In the genomic region with DNA sequence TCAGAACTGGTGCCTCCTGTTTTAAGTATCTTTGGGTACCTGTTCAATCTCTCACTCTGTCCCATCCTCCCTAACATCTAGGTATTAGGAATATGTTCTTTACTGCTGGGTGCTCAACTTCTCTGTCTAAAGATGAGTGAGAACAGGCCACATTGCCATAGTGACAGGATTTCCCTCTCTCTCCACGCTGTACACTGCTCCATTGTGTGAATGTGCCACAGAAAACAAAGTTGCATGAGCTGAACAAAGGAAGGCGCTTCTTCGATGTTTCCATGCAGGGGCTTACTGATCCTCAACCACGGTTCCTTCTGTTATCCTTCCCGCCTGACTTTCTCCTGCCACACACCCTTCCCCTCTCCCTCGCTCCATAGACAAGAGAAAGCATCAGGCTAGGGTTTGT, we compare ENCODE assay signal across 20 mouse cellular contexts. TPM values are rescaled to one million over a fixed set of nuclear protein-coding genes. Genes with fewer than 3 reads are reported as not detected.
DNase-seq lines count a peak whose midpoint lies in the region; ATAC-seq lines count a peak whose summit lies in the region.
"Had no signal": no experiment of that assay in that cellular context is flagged by ENCODE, and none has a peak within 500 bp of the region (broad histone marks: within the 10 kb centered on the region; RNA-seq: fewer than 3 reads in every experiment).

No protein-coding gene starts in this region.

- H3K9me3 ChIP-seq in midbrain, embryonic 11.5 days (ENCODE audit: control insufficient read depth, low read length): no peaks in the 10 kb centered on the region
- H3K9me3 ChIP-seq: embryonic facial prominence, embryonic 15.5 days; heart, embryonic 15.5 days; limb, embryonic 15.5 days had no signal

- H3K27ac ChIP-seq in midbrain, embryonic 11.5 days (ENCODE audit: low read depth, low read length): no peak overlapping the region; the same call in 1 of the 2 replicates
- H3K27ac ChIP-seq: embryonic facial prominence, embryonic 15.5 days; gastrocnemius, adult 2 months; heart, embryonic 15.5 days; limb, embryonic 15.5 days had no signal

- H3K9ac ChIP-seq in midbrain, embryonic 11.5 days (ENCODE audit: low read length): peak overlapping the region; percentile 20; the same call in 1 of the 2 replicates
- H3K9ac ChIP-seq: embryonic facial prominence, embryonic 15.5 days; heart, embryonic 15.5 days; limb, embryonic 15.5 days had no signal

- H3K36me3 ChIP-seq in midbrain, embryonic 11.5 days (ENCODE audit: control insufficient read depth, insufficient read depth, low read length): no peaks in the 10 kb centered on the region
- H3K36me3 ChIP-seq: embryonic facial prominence, embryonic 15.5 days; heart, embryonic 15.5 days; limb, embryonic 15.5 days had no signal

- WGBS in midbrain, embryonic 11.5 days: 24% methylated on average over 6 of the region's 6 CpGs

- ATAC-seq in midbrain, embryonic 11.5 days (ENCODE audit: low FRiP score): peak; percentile 76

- H3K4me2 ChIP-seq in midbrain, embryonic 11.5 days: no peak overlapping the region
- H3K4me2 ChIP-seq: embryonic facial prominence, embryonic 15.5 days; heart, embryonic 15.5 days; limb, embryonic 15.5 days had no signal

- peaks cover 22% of the 10 kb centered on the region for H3K4me1 ChIP-seq in midbrain, embryonic 11.5 days (ENCODE audit: control insufficient read depth, insufficient read depth, low read length)

- H3K4me3 ChIP-seq in midbrain, embryonic 11.5 days (ENCODE audit: low read depth, low read length): no peak overlapping the region
- H3K4me3 ChIP-seq: embryonic facial prominence, embryonic 15.5 days; gastrocnemius, adult 2 months; heart, embryonic 15.5 days; limb, embryonic 15.5 days had no signal

- no peaks in the 10 kb centered on the region for H3K27me3 ChIP-seq in midbrain, embryonic 11.5 days (ENCODE audit: control insufficient read depth, insufficient read depth, low read length)
- H3K27me3 ChIP-seq: CH12.LX; embryonic facial prominence, embryonic 15.5 days; heart, embryonic 15.5 days; limb, embryonic 15.5 days had no signal

- DNase-seq in embryo, embryonic 10.5 days (ENCODE audit: low spot score): peak; percentile 27
- DNase-seq in embryo, embryonic 9.5 days (ENCODE audit: extremely low spot score): no peak
- peak; percentile 49 for DNase-seq in retina, postnatal 1 day
- no peak for DNase-seq in retina, embryonic 14.5 days (ENCODE audit: low spot score)
- DNase-seq in midbrain, embryonic 11.5 days (ENCODE audit: low spot score, missing footprints): no peak
- no peak for DNase-seq in right cerebral cortex, postnatal 4 days
- no peak for DNase-seq in urinary bladder, postnatal 14 days (ENCODE audit: low spot score)
- DNase-seq in B cell, adult 2 months: no peak
- DNase-seq: adrenal gland, adult 8-10 months; cerebellum, adult 2 months; gastrocnemius, adult 2 months; heart, adult 18-20 months; kidney, adult 18-20 months; lung, adult 18-20 months; lung, postnatal 36 days; thymus, postnatal 36 days had no signal

RNA-seq across cellular contexts. Expression of gene Myo6, which starts 32.4 kb away (rescaled TPM):
- polyA plus RNA-seq in midbrain, embryonic 11.5 days (2014; fragmentation: Nextera tagmentation; extraction: Ambion mirVana): 11.1 and 14.4 TPM in 2 replicates

Comparison
In these comparisons a context has a peak if more than half of its experiments do, and no peak if none do; other contexts are left out.
1. DNase-seq: peak in embryo, embryonic 10.5 days (single experiment) and retina, postnatal 1 day (single experiment); none in embryo, embryonic 9.5 days (single experiment), retina, embryonic 14.5 days (single experiment), midbrain, embryonic 11.5 days (single experiment), right cerebral cortex, postnatal 4 days (single experiment), urinary bladder, postnatal 14 days (single experiment) and B cell, adult 2 months (0 of 2).